Comparison of ENCODE assay signal across 9 mouse cellular contexts in the genomic region with DNA sequence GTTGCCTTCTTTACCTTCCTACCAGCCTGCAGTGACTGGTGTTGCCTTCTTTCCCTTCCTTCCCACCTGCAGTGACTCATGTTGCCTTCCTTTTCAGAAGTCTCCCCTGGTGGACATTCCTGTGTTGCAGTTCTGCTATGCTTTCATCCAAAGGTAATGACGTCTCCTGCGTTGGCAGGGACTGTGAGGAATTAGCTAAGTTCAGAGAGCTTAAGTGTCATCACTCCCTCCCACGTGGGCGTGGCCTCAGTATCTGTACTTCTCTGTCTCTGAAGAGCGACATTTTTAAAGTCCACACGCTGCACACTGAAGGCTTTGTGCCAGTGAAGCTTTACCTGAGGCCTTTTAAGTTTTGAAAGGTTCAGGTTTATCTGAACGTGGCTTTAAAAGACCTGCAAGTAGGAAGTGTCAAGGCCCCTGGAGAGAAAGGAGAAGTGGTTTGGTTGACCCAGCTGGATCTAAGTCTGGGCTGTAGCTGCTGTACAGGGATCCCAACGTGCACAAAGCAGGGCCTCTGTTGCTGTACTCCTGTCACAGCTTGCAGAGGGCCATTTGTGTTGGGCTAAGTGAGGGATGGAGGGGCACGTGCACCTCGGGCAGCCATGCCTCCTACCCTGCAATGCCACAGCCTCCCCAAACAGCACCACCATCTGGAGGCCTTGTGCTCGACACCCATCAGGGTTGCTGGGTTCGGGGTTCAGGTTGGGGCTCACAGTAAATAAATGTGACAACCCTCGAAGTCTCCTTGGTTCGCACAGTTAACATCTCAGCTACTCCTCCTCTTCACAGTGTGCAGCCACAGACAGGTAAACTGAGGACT. TPM values are rescaled to one million over a fixed set of nuclear protein-coding genes. Genes with fewer than 3 reads are reported as not detected.
DNase-seq lines count a peak whose midpoint lies in the region; ATAC-seq and TF ChIP-seq lines count a peak whose summit lies in the region.
"Had no signal": no experiment of that assay in that cellular context is flagged by ENCODE, and none has a peak within 500 bp of the region (broad histone marks: within the 10 kb centered on the region; RNA-seq: fewer than 3 reads in every experiment).

No protein-coding gene starts in this region.

- peak; percentile 40; the same call in 1 of the 2 replicates for TF ChIP-seq EP300 in CH12.LX (IDR thresholded peaks at IDR 0.05; ENCODE audit: low read length)

- no peak overlapping the region for H3K27ac ChIP-seq in CH12.LX (ENCODE audit: insufficient read depth, low read depth)

- peak overlapping the region in 1 of 3 experiments; percentile 17 for H3K4me3 ChIP-seq in CH12.LX (replicated peaks in 1 of 3; ENCODE audit: low read depth in 2 of 3, low read length in 2 of 3, poor library complexity in 1 of 3)

- no peak for TF ChIP-seq POLR2A in CH12.LX (IDR thresholded peaks at IDR 0.05; ENCODE audit: low read depth, low read length)

- no peak overlapping the region for H3K4me2 ChIP-seq in CH12.LX (ENCODE audit: insufficient read depth, low read depth, poor library complexity, severe bottlenecking)

- peaks cover 15% of the 10 kb centered on the region for H3K9me3 ChIP-seq in CH12.LX (replicated peaks; ENCODE audit: low read length)

- H3K79me2 ChIP-seq in CH12.LX (replicated peaks; ENCODE audit: control insufficient read depth, extremely low read depth, insufficient read depth, poor library complexity, severe bottlenecking), result no peaks in the 10 kb centered on the region

- in situ Hi-C loops in CH12.LX (cut with MboI; ENCODE audit: low pct_ligation_motif_present, low pct_unique_long_range_greater_than_20kb, low sequenced_read_pairs), result loop anchor here (10.0 kb wide), 1 partner anchor 54 kb away; the partner anchor contains the start of gene Morc3

- no peaks in the 10 kb centered on the region for H3K36me3 ChIP-seq in CH12.LX (replicated peaks in 1 of 2; ENCODE audit: control insufficient read depth in 1 of 2, insufficient read depth in 1 of 2, low read length in 1 of 2)

- dilution Hi-C loops in CH12.LX (cut with MboI; ENCODE audit: extremely low pct_ligation_motif_present, extremely low pct_unique_long_range_greater_than_20kb, low sequenced_read_pairs), result no loop called here

- no peaks in the 10 kb centered on the region for H3K27me3 ChIP-seq in CH12.LX (replicated peaks)

- peak; percentile 12 to 39; a peak in 2 of 4 replicates for TF ChIP-seq CTCF in CH12.LX (conservative IDR thresholded peaks at IDR 0.05 in 1 of 2, IDR thresholded peaks at IDR 0.05 in 1 of 2; ENCODE audit: low read depth in 2 of 2, low read length in 2 of 2)

- peak; percentile 21 to 26 for DNase-seq in heart, postnatal 10 days
- DNase-seq in heart, postnatal 14 days, result no peak
- DNase-seq in CH12.LX (ENCODE audit: extremely low read depth), result peak; percentile 52
- DNase-seq in ovary, postnatal 36 days (ENCODE audit: low spot score), result no peak
- DNase-seq in gastrocnemius, postnatal 36 days, result no peak
- DNase-seq in urinary bladder, adult 18-20 months (ENCODE audit: low spot score in 2 of 2), result no peak

- peak; percentile 85 for ATAC-seq in granulocyte monocyte progenitor cell, adult 5-6 weeks (replicated peaks; ENCODE audit: poor library complexity, severe bottlenecking)
- ATAC-seq in megakaryocyte, adult 5-6 weeks (ENCODE audit: poor library complexity, severe bottlenecking), result peak; percentile 78
- ATAC-seq: forebrain, embryonic 16.5 days had no signal

- peaks cover 14 to 47% of the 10 kb centered on the region in 2 experiments for H3K4me1 ChIP-seq in CH12.LX (ENCODE audit: control insufficient read depth in 1 of 2, insufficient read depth in 2 of 2)

- TF ChIP-seq RAD21 in CH12.LX (IDR thresholded peaks at IDR 0.05; ENCODE audit: low read depth, low read length), result no peak

- intact Hi-C loops in heart, postnatal 10 days (cut with DNase I), result no loop called here
- intact Hi-C loops in heart, postnatal 14 days (cut with DNase I), result loop anchor here (10.0 kb wide), 1 partner anchor 96 kb away; the partner anchor contains the start of gene Cbr3
- intact Hi-C loops in gastrocnemius, postnatal 36 days (cut with DNase I), result no loop called here

- H3K9ac ChIP-seq in CH12.LX (ENCODE audit: insufficient read depth, low read depth), result no peak overlapping the region

TF ChIP-seq in CH12.LX, 34 proteins besides CTCF, POLR2A, EP300 and RAD21:
- TF ChIP-seq RCOR1 (conservative IDR thresholded peaks at IDR 0.05; ENCODE audit: low read depth, low read length) (no peak), SMC3 (IDR thresholded peaks at IDR 0.05; ENCODE audit: low read depth, low read length) (peak; percentile 19), MAFK (IDR thresholded peaks at IDR 0.05; ENCODE audit: insufficient replicate concordance, low read length) (no peak), NELFE (IDR thresholded peaks at IDR 0.05; ENCODE audit: low read depth, low read length) (no peak), TCF12 (IDR thresholded peaks at IDR 0.05; ENCODE audit: low read depth, low read length) (0 out of 2 replicates have a peak, but pooled peaks have one; percentile 11), PAX5 (IDR thresholded peaks at IDR 0.05; ENCODE audit: low read length) (no peak), TBP (conservative IDR thresholded peaks at IDR 0.05; ENCODE audit: low read depth, low read length) (no peak), BHLHE40 (IDR thresholded peaks at IDR 0.05; ENCODE audit: low read depth, low read length) (peak; percentile 73)

RNA-seq across cellular contexts. Expression of gene Morc3, which starts 51.1 kb away (rescaled TPM):
- total RNA-seq in heart, postnatal 10 days (2021), result 10 to 100 TPM; 21.0 to 29.1 TPM
- total RNA-seq in heart, postnatal 14 days (2021), result 10 to 100 TPM; 18.6 to 19.1 TPM
- 25.4 and 25.5 TPM in 2 replicates for total RNA-seq in CH12.LX (2012; rRNA removed)
- 45.6 and 53.2 TPM in 2 replicates for total RNA-seq in CH12.LX (2014; rRNA removed)
- polyA plus RNA-seq in CH12.LX (2012; ENCODE audit: insufficient read length, low read depth), result 17.3 and 17.8 TPM in 2 replicates
- total RNA-seq in granulocyte monocyte progenitor cell, adult 5-6 weeks (2014; fragmentation: Nextera tagmentation), result 74.0 and 110 TPM in 2 replicates
- 172 and 330 TPM in 2 replicates for total RNA-seq in granulocyte monocyte progenitor cell, adult 5-6 weeks (2017)
- 123 and 137 TPM in 2 replicates for total RNA-seq in megakaryocyte, adult 5-6 weeks (2015)
- 216 and 248 TPM in 2 replicates for total RNA-seq in megakaryocyte, adult 5-6 weeks (2017)
- total RNA-seq in gastrocnemius, postnatal 36 days (2021), result 10 to 100 TPM in 1 of 2 experiments, 1 to 10 TPM in 1; 7.7 to 10.3 TPM

Comparison
In these comparisons a context has a peak if more than half of its experiments do, and no peak if none do; other contexts are left out.
1. DNase-seq: peak in heart, postnatal 10 days (2 of 2) and CH12.LX (single experiment); none in heart, postnatal 14 days (0 of 2), ovary, postnatal 36 days (single experiment), gastrocnemius, postnatal 36 days (0 of 2) and urinary bladder, adult 18-20 months (0 of 2).